Mouse (Mus musculus) spleen, postnatal 4 days (tissue): ENCODE data around the gene Ush2a.

Source experiments
- DNase-seq, 2 experiments: peaks; one replicate each; pipeline ENCODE4 v3.0.0; 2022; ENCODE audit warnings: low spot score in 2 of 2

Gene Ush2a

DNA sequence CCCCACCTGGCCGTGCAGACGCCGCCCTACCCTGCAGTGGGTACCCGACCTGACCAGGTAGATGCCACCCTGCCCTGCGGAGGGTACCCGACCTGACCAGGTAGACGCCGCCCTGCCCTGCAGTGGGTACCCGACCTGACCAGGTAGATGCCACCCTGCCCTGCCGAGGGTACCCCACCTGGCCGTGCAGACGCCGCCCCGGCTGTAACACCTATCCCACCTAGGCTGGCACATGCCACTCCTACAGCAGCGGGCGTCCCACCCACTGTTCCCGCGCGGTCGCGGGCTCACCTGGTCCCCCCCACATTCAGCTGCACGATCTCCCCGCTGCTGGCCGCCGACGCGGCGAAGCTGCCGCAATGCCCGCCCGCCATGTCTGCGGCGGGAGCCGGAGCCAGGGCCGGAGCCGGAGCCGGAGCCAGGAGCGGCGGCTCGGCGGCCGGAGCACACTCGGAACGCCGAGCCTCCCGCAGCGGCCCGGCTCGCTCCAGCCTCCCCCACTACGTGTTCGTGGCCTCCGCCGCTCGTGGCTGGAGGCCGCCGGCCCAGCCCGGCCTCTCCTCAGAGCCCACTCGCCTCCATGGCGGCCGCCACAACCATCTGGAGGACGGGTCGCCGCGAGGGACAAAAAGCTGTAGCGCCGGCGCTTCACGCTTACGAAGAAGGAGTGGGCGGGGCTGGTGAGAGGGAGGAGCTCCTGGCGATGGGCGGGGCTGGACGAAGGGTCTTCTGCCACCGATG is 745.6 kb downstream of the Ush2a start, which contains the start of gene Kctd3:
Kctd3 (minus strand) TSS at position 603 of the 741 bp plus-strand sequence.
- peak; percentile 95 to 99 for DNase-seq

GRCm38 (mm10) chr1:189007980-189008324 is 746.1 kb downstream of the Ush2a start:
- DNase-seq = no peak

GRCm38 (mm10) chr1:189010671-189011070 is 748.8 kb downstream of the Ush2a start:
- DNase-seq = no peak

DNA sequence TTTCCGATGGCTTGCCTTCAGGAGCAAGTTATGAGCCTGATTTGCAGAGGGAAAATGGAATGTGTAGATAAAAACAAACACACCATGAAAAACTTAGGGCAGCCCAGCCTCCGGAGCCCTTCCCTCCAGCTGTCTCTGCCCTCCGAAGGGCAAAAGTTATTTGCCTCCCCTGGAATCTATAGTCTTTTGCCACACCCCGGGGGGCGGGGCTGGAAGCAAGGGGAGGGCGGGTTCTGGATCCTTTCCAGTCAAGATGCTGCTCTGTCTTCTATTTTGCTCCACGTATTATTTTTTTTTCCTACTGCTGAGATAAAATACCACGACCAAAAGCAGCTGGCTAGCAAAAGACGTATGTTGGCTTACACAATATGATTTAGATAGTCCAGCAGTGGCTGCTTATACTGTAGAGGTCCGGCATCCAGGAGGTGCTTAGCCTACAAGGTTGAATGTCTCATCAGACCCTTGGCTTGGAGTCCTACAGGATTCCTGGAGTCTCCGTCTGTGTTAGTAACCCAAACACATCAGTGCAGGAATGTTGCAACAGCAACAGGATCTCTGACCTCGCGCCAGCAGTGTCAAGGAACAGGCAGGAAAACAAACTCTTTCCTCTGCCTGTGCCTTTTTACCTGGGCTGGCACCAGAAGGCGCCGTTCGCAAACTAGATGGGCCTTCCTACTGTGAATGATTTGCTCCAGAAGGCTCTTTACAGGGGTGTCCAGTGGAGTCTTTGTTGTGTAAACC is 751.2 kb downstream of the Ush2a start:
- DNase-seq = no peak

GRCm38 (mm10) chr1:189013587-189013921 is 751.7 kb downstream of the Ush2a start:
- DNase-seq = no peak
